Mouse (Mus musculus) megakaryocyte, embryonic 14.5 days (primary cell): Measurements from ENCODE around the gene Slc22a23.

ENCODE experiments used
- FLI1 ChIP-seq: IDR thresholded peaks from 2 replicates; pipeline ENCODE4 v1.6.1; 2012; ENCODE audit warnings: low read length, inconsistent platforms, mixed read lengths
- GATA1 ChIP-seq: IDR thresholded peaks from 3 replicates; pipeline ENCODE4 v1.6.1; 2012; ENCODE audit warnings: mixed read lengths, low read length, inconsistent platforms, borderline replicate concordance

DNA sequence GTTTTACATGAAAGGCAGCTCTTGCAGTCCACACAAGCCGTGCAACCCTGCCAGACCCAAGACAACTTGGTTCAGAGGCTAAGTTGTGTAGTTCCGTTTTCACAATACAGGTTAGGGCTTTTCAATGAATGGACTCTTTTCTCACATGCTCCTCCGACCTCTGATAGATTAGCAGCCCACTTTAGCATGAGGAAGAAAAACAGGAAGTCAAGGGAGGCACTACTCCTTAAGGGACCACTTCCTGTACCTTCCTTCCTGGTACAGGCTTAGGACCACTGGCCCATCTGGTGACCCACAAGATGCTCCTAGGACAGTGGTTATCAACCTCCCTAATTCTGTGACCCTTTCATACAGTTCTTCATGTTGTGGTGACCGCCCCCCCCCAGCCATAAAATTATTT, 116.1 kb downstream of the Slc22a23 start:
- TF ChIP-seq GATA1 (no peak), FLI1 (no peak)
